Mouse (Mus musculus) hindbrain, embryonic 12.5 days (tissue): ENCODE measurements around the gene Micu1. TPM values are rescaled to one million over a fixed set of nuclear protein-coding genes. Genes with fewer than 3 reads are reported as not detected.

Source experiments
- ATAC-seq: fragments of 200-750 bp; cut with Nextera tagmentation; 2 replicates; pipeline ENCODE4 v1.8.0; 2017; ENCODE audit warnings: moderate TSS enrichment; ENCODE audit not compliant: low FRiP score
- H3K27ac ChIP-seq: fragments of 300-500 bp; sonication (generic); 2 replicates; pipeline ENCODE4 v1.5.1; 2016; ENCODE audit warnings: mild to moderate bottlenecking
- H3K27me3 ChIP-seq: fragments of 300-500 bp; sonication (generic); 2 replicates; pipeline ENCODE4 v1.6.1; 2016; ENCODE audit warnings: mild to moderate bottlenecking
- H3K36me3 ChIP-seq: fragments of 300-500 bp; sonication (generic); 2 replicates; pipeline ENCODE4 v1.6.1; 2016; ENCODE audit warnings: mild to moderate bottlenecking
- H3K4me1 ChIP-seq: fragments of 300-500 bp; sonication (generic); 2 replicates; pipeline ENCODE4 v1.6.1; 2016
- H3K4me2 ChIP-seq: fragments of 300-500 bp; sonication (generic); replicated peaks from 2 replicates; pipeline ENCODE4 v1.6.1; 2016; ENCODE audit warnings: mild to moderate bottlenecking
- H3K4me3 ChIP-seq: fragments of 300-500 bp; sonication (generic); 2 replicates; pipeline ENCODE4 v1.5.1; 2016; ENCODE audit warnings: mild to moderate bottlenecking
- H3K9ac ChIP-seq: fragments of 300-500 bp; sonication (generic); 2 replicates; pipeline ENCODE4 v1.6.1; 2016; ENCODE audit warnings: mild to moderate bottlenecking, moderate library complexity
- H3K9me3 ChIP-seq: fragments of 300-500 bp; sonication (generic); replicated peaks from 2 replicates; pipeline ENCODE4 v1.6.1; 2016; ENCODE audit warnings: mild to moderate bottlenecking
- WGBS: fragments of 180-500 bp; shearing (Covaris S2); methylation state at CpG from one replicate; pipeline ENCODE4 v1.1.7; 2016; 5-methylcytosine and 5-hydroxymethylcytosine counted together
- polyA plus RNA-seq: library from polyadenylated mRNA; unstranded; fragments of >200 nt; fragmentation: Nextera tagmentation; extraction: Ambion mirVana; gene quantifications from 2 replicates; pipeline ENCODE4 v1.2.1, GENCODE M21; 2016

Gene Micu1
- polyA plus RNA-seq, 1 experiment from 2014 or later: 75.8 TPM

DNA sequence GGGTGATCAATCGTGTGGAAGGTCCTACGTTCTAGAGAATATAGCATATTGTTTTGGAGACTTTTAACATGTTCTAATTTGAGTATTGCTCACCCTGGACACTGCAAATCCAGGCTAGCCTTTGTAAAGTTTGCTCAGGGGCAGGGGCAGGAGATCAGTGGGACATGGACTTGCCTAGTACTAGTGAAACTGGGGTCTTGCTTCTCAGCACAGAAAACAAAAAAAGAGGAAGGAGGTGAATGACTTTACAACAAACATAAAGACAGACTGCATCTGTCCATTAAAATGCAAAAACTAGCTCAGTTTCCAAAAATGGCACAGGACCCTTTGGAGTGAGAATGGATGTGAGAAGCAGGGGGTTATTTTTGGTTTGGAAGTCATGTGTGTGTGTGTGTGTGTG is 8.2 kb upstream of the Micu1 start:
- WGBS: 82% methylated on average over 2 of the region's 2 CpGs

DNA sequence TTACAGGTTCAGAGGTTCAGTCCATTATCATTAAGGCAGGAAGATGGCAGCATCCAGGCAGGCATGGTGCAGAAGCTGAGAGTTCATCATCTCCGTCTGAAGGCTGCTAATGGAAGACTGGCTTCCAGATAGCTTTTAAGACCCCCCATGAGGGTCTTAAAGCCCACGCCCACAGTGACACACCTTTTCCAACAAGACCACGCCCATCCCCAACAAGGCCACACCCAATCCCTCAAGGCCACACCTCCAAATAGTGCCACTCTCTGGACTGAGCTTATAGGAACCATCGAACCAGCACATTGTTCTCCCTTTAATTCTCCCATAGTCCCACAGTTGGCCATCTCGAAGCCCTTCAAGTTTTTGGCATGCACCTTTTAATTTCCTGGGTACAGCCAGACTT is 2.8 kb upstream of the Micu1 start:
- no peak overlapping the region for H3K4me2 ChIP-seq
- H3K27me3 ChIP-seq: no peaks in the 10 kb centered on the region
- WGBS: 86% methylated on average over 5 of the region's 5 CpGs
- no peak overlapping the region for H3K27ac ChIP-seq
- H3K36me3 ChIP-seq: no peaks in the 10 kb centered on the region
- peaks cover 8% of the 10 kb centered on the region for H3K4me1 ChIP-seq
- no peak overlapping the region for H3K9ac ChIP-seq
- no peak for ATAC-seq
- H3K4me3 ChIP-seq: no peak overlapping the region
- H3K9me3 ChIP-seq: no peaks in the 10 kb centered on the region

More for the DNA sequence above, 8.2 kb upstream of the Micu1 start:
- Histone ChIP-seq H3K9ac (no peak overlapping the region), H3K27me3 (no peaks in the 10 kb centered on the region), H3K4me3 (no peak overlapping the region), H3K4me1 (no peaks in the 10 kb centered on the region), H3K36me3 (no peaks in the 10 kb centered on the region), H3K9me3 (no peaks in the 10 kb centered on the region), H3K27ac (no peak overlapping the region), H3K4me2 (no peak overlapping the region)
- no peak for ATAC-seq

DNA sequence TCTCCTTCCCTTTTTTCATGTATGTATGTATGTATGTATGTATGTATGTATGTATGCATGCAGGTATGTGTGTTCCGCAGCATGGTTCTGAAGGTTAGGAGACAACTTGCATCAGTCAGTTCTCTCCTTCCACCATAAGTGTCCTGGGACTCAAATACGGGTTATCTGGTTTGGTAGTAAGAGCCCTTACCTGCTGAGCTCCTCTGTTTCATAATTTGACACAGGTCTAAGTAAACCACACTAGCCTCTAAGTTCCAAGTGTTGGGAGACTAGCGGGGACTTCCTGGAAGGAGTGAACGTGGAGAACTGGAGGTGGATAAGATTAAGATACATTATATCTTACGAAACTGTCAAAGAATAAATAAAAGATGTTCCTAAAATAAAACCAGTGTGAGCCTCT is 472 bp upstream of the Micu1 start:
- Histone ChIP-seq H3K4me2 (peak overlapping the region; percentile 69), H3K9me3 (no peaks in the 10 kb centered on the region), H3K9ac (no peak overlapping the region), H3K4me3 (peak overlapping the region; percentile 61), H3K4me1 (peaks cover 8% of the 10 kb centered on the region), H3K27ac (0 out of 2 replicates have a peak overlapping the region, but pooled peaks have one; percentile 42), H3K36me3 (no peaks in the 10 kb centered on the region), H3K27me3 (no peaks in the 10 kb centered on the region)
- ATAC-seq: peak; percentile 30; the same call in 1 of the 2 replicates
- WGBS: 54% methylated on average over 5 of the region's 5 CpGs

DNA sequence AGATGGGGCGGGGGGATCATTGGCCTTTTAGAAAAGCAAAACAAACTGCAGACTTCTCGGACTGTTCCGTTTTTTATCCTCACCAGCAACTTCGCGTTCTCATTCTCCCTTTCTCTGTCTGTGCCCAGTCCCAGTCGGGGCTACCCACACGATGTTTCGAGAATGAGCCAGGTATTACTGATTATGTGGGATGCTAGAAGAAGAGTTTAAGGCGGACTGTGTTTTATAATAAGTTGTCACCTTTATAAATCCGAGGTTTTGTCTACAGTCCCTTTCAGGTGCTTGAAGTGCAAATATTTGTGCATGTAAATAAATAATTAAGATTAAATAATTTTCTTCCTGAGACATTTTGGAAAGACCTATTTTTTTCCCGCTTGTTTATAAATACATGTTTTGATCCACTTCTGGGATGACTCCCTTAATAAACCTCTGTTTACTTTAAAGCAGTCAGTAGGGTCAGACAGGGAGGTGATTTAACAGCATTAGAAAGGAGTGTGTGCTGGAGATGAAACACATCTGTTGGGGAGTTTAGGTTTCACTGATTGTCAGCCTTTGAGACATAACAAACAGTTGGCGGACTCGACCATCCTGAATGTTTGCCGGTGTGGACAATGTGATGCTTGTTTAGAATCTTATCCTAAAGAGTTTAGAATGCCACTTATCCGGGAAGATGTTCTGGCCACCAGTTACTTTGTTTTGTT is 933 bp downstream of the Micu1 start:
- ATAC-seq: no peak
- H3K36me3 ChIP-seq: no peaks in the 10 kb centered on the region
- peak overlapping the region; percentile 69 for H3K4me2 ChIP-seq
- H3K27ac ChIP-seq: peak overlapping the region; percentile 42; the same call in 1 of the 2 replicates
- H3K4me3 ChIP-seq: peak overlapping the region; percentile 61
- 11% methylated on average over 15 of the region's 15 CpGs for WGBS
- no peaks in the 10 kb centered on the region for H3K27me3 ChIP-seq
- H3K9me3 ChIP-seq: no peaks in the 10 kb centered on the region
- peaks cover 8% of the 10 kb centered on the region for H3K4me1 ChIP-seq
- peak overlapping the region; percentile 71 for H3K9ac ChIP-seq

DNA sequence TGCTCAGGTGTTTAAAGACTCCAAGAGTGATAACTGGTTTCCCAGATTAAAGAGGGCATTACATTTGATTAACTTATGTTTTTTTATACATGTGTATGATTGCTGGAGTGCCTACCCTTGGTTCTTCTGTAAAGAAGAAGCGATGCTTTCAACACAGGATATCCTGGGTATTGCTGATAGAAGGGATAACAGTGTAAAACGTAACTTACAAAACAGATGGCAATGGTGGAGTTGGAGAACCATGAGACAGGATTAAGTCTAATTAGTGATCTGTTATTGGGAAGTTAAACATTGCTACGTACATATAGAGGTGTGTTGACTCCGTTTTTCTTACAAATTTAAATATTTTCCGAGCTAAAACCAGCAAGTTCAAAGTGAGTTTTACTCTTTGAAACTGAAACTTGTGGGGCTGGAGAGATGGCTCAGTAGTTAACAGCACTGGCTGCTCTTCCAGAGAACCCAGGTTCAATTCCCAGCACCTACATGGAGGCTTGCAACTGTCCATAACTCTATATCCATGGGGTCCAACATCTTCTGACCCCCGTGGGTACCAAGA is 4.8 kb downstream of the Micu1 start:
- Histone ChIP-seq H3K4me1 (peaks cover 8% of the 10 kb centered on the region), H3K36me3 (0 out of 2 replicates have a peak, but pooled peaks cover 9% of the 10 kb centered on the region), H3K9ac (no peak overlapping the region), H3K27ac (no peak overlapping the region), H3K27me3 (no peaks in the 10 kb centered on the region), H3K4me3 (no peak overlapping the region), H3K4me2 (no peak overlapping the region), H3K9me3 (no peaks in the 10 kb centered on the region)
- no peak for ATAC-seq
- 94% methylated on average over 6 of the region's 6 CpGs for WGBS

DNA sequence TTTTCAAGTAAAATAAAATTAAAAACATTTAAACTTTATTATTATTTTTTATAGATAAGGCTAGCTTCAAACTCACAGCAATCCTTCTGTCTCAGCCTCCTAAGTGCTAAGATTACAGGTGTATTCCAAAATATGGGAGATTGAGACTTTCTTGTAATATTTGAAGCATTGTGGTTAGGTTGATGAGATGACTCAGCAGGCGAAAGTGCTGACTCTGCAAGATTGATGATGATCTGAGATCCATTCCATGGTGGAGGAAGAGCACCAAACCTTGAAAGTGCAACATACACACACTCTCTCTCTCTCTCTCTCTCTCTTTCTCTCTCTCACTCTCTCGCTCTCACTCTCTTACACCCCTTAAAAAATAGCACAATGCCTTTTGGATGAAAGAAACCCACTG is 5.3 kb downstream of the Micu1 start:
- H3K9me3 ChIP-seq: no peaks in the 10 kb centered on the region
- 0 out of 2 replicates have a peak, but pooled peaks cover 9% of the 10 kb centered on the region for H3K36me3 ChIP-seq
- no peaks in the 10 kb centered on the region for H3K27me3 ChIP-seq
- H3K4me2 ChIP-seq: no peak overlapping the region
- H3K4me3 ChIP-seq: no peak overlapping the region
- ATAC-seq: no peak
- H3K27ac ChIP-seq: no peak overlapping the region
- H3K4me1 ChIP-seq: peaks cover 8% of the 10 kb centered on the region
- no peak overlapping the region for H3K9ac ChIP-seq
- WGBS: 83% methylated on average over 2 of the region's 2 CpGs

DNA sequence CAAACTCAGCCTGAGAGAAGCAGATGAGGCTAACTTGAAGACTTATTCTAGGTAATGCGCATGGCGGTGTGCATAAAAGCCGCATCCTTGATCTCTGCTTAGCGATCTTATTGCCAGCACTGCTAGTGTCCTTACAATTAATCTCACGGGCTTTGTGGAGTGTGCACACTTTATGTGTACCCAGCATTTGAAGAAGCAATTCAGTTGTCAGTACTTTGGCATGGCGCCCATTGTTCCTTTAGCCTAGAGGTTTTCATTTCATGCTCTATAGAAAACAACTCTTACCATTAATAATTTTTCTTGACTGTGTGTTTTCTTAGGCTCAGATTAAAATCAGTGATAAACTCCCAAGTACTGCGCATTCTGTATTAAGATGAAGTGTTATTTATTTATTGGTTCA is 7.0 kb downstream of the Micu1 start:
- Histone ChIP-seq H3K4me1 (no peaks in the 10 kb centered on the region), H3K27ac (no peak overlapping the region)
- 91% methylated on average over 7 of the region's 7 CpGs for WGBS

DNA sequence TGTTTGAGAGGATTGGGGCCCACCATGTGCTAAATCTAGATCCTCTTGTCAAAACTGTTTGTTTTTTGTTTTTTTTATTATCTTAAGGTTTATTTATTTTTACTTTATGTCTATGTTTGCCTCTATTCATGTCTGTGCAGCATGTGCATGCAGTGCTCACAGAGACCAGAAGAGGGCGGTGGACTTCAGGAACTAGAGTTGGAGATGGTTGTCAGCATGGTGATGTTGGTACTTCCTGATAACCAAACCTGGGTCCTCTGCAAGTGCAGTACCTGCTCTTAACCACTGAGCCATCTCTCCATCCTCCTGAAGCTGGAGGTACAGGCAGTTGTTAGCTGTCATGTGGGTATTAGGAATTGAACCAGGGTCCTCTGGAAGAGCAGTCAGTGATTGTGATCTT is 8.0 kb downstream of the Micu1 start:
- Histone ChIP-seq H3K9me3 (no peaks in the 10 kb centered on the region), H3K4me3 (no peak overlapping the region), H3K4me1 (no peaks in the 10 kb centered on the region), H3K27ac (no peak overlapping the region), H3K27me3 (no peaks in the 10 kb centered on the region), H3K4me2 (no peak overlapping the region), H3K36me3 (0 out of 2 replicates have a peak, but pooled peaks cover 9% of the 10 kb centered on the region), H3K9ac (no peak overlapping the region)
- WGBS: 82% methylated on average over 1 of the region's 1 CpGs
- ATAC-seq: no peak

More for the DNA sequence above, 7.0 kb downstream of the Micu1 start:
- no peak for ATAC-seq
- no peaks in the 10 kb centered on the region for H3K27me3 ChIP-seq
- no peak overlapping the region for H3K9ac ChIP-seq
- no peak overlapping the region for H3K4me3 ChIP-seq
- no peak overlapping the region for H3K4me2 ChIP-seq
- no peaks in the 10 kb centered on the region for H3K9me3 ChIP-seq
- 0 out of 2 replicates have a peak, but pooled peaks cover 9% of the 10 kb centered on the region for H3K36me3 ChIP-seq

DNA sequence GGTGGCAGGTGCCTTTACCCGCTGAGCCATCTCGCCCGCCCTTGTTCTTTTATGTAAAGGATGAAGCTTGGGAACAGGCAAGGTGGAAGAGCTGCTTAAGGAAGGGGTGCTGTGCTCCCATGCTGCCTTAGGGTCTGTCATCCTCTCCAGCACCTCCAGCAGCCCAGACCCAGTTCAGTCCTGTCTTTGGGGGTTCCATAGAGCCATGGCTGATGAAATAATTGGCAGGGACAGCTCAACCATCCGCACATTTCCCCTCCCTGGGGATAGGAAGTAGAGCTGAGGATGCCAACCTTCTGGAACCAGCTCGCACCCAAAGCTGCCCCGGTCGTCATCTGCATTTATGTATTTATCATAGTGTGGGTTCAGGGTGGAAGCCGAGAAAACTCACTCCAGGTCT is 9.8 kb downstream of the Micu1 start:
- no peak for ATAC-seq

DNA sequence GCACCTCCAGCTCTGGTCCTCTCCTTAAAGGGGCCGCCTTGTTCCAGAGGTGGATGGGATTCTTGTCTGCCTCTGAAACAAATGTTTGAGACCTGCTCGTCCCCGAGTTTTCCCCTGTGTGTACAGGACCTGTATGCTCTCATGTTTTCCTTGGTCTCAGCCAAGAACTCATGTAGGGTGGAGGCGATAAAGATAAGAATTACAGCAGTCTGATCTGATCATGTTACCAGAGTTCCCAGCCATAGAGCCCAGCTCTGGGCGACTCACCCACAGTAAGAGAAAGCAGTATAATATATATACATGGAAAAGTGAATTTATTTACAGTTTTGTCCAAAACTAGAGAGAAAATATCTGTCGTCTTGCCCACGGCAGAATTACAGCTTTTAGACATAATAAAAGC is 17.7 kb downstream of the Micu1 start:
- 86% methylated on average over 7 of the region's 7 CpGs for WGBS
- Histone ChIP-seq H3K4me3 (no peak overlapping the region), H3K36me3 (no peaks in the 10 kb centered on the region), H3K4me1 (peaks cover 9% of the 10 kb centered on the region), H3K27ac (no peak overlapping the region), H3K9ac (no peak overlapping the region), H3K9me3 (no peaks in the 10 kb centered on the region), H3K4me2 (no peak overlapping the region), H3K27me3 (no peaks in the 10 kb centered on the region)
- ATAC-seq: no peak

More for the DNA sequence above, 9.8 kb downstream of the Micu1 start:
- Histone ChIP-seq H3K27ac (no peak overlapping the region), H3K4me2 (no peak overlapping the region), H3K27me3 (no peaks in the 10 kb centered on the region), H3K4me1 (no peaks in the 10 kb centered on the region), H3K9me3 (no peaks in the 10 kb centered on the region), H3K9ac (no peak overlapping the region), H3K4me3 (no peak overlapping the region), H3K36me3 (0 out of 2 replicates have a peak, but pooled peaks cover 9% of the 10 kb centered on the region)
- 95% methylated on average over 8 of the region's 8 CpGs for WGBS

DNA sequence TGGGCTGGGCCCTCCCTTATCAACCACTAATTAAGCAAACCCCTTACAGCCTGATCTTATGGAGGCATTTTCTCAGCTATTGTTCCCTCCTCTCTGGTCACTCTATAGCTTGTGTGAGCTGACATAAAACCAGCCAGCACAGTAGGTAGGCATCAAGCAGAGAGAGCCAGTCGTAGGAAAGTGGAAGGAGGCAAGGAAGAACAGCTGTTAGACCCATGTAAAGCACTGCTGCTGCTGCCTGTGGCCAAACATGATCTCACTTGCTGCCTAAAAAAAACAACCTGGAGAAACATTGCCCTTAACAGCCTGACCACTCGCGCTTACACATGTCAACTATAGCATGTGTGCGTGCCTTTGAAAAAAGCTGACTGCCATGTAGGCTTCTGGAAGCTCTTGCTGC is 19.3 kb downstream of the Micu1 start:
- peaks cover 9% of the 10 kb centered on the region for H3K4me1 ChIP-seq
- no peaks in the 10 kb centered on the region for H3K36me3 ChIP-seq
- H3K27me3 ChIP-seq: no peaks in the 10 kb centered on the region
- H3K4me2 ChIP-seq: no peak overlapping the region
- no peak overlapping the region for H3K9ac ChIP-seq
- no peak overlapping the region for H3K27ac ChIP-seq
- 64% methylated on average over 4 of the region's 4 CpGs for WGBS
- no peaks in the 10 kb centered on the region for H3K9me3 ChIP-seq
- no peak overlapping the region for H3K4me3 ChIP-seq
- no peak for ATAC-seq

DNA sequence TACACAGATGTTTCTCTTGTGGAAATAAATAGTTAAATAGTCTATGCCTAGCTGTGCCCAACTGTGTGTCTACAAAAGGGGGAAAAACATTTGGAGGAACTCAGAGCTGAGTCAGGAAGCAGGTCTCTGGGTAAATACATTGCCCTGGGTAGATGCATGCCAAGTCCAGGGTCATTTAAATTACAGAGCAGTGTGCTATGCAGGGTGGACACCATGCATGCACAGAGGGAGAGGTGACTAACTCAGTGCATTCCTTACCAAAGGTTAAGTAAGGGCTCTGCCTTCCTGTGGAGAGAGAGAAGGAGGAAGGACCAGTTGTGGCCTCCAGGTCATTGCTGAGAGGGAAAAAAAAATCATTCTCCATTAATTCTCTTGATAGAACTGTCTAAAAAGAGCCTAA is 22.4 kb downstream of the Micu1 start:
- Histone ChIP-seq H3K4me3 (no peak overlapping the region), H3K27ac (no peak overlapping the region), H3K4me1 (peaks cover 9% of the 10 kb centered on the region), H3K27me3 (no peaks in the 10 kb centered on the region), H3K36me3 (no peaks in the 10 kb centered on the region), H3K4me2 (no peak overlapping the region), H3K9ac (no peak overlapping the region), H3K9me3 (no peaks in the 10 kb centered on the region)
- ATAC-seq: no peak

DNA sequence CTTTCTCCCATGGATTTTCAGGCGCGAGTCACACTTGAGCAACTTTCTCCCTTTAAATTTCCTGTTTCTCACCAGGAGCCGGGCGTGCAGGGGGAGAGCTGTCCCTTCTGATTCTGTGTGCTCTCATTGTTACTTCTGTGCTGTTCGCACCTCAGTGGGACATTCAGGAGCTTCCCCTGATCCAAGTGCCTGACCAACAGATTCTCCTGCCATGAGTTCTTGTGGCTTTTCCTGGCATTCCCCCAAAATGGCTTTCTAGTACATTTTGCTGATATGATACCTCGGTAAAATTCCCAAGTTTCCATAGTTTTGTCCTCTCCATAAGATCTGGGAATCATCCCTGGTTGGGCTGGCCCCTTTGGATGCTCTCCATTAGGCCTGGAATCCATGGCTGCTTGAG is 25.0 kb downstream of the Micu1 start:
- Histone ChIP-seq H3K4me3 (no peak overlapping the region), H3K27ac (no peak overlapping the region), H3K27me3 (no peaks in the 10 kb centered on the region), H3K9me3 (no peaks in the 10 kb centered on the region), H3K9ac (no peak overlapping the region), H3K36me3 (no peaks in the 10 kb centered on the region), H3K4me2 (no peak overlapping the region), H3K4me1 (peaks cover 6% of the 10 kb centered on the region)
- 62% methylated on average over 6 of the region's 6 CpGs for WGBS
- no peak for ATAC-seq
